ENCODE assay signal across 8 mouse cellular contexts in the genomic region with DNA sequence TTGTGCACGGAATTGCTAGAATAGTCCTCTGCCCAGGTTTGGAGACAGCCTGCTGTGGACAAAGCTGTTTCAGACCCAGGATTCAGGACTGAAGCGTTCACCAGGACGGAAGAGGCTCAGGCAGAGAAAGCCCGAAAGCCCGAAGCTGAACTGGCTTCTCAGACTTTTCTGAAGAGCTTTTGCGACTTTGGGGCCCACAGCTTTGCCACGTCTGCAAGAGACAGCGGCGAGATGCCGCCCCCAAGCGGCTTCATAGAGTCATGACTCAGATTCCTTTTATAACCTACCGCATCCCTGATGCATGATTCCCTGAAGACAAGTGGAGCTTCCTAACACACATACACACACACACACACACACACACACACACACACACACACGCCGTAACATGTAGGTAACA. TPM values are rescaled to one million over a fixed set of nuclear protein-coding genes. Genes with fewer than 3 reads are reported as not detected.
DNase-seq lines count a peak whose midpoint lies in the region; ATAC-seq and TF ChIP-seq lines count a peak whose summit lies in the region.

No protein-coding gene starts in this region.

- peaks cover 1% of the 10 kb centered on the region; the same call in 1 of the 2 replicates for H3K4me1 ChIP-seq in heart, adult 2 months (ENCODE audit: control insufficient read depth, insufficient read depth, low read length)
- no peaks in the 10 kb centered on the region for H3K4me1 ChIP-seq in kidney, embryonic 16.5 days (ENCODE audit: insufficient read depth, low read length)
- H3K4me1 ChIP-seq in liver, embryonic 14.5 days (replicated peaks; ENCODE audit: control insufficient read depth in 2 of 2, insufficient read depth in 2 of 2, low read length in 1 of 2): peaks cover 0 to 2% of the 10 kb centered on the region in 2 experiments; a peak in 1 of 4 replicates
- no peaks in the 10 kb centered on the region for H3K4me1 ChIP-seq in olfactory bulb, adult 2 months (ENCODE audit: control insufficient read depth, insufficient read depth, low read length)

- intact Hi-C loops in heart, adult 2 months (cut with DNase I): no loop called here

- no peaks in the 10 kb centered on the region for H3K27me3 ChIP-seq in heart, adult 2 months (ENCODE audit: control insufficient read depth, insufficient read depth, low read length)
- H3K27me3 ChIP-seq in kidney, embryonic 16.5 days (ENCODE audit: insufficient read depth, low read length): no peaks in the 10 kb centered on the region
- no peaks in the 10 kb centered on the region for H3K27me3 ChIP-seq in liver, embryonic 14.5 days (ENCODE audit: control insufficient read depth, insufficient read depth, low read length)

- 0 out of 2 replicates have a peak overlapping the region, but pooled peaks have one; percentile 17 for H3K4me2 ChIP-seq in kidney, embryonic 16.5 days (replicated peaks; ENCODE audit: low read depth, low read length)
- no peak overlapping the region for H3K4me2 ChIP-seq in liver, embryonic 14.5 days (ENCODE audit: low read depth)

- no peak for TF ChIP-seq POLR2A in heart, adult 2 months (IDR thresholded peaks at IDR 0.05; ENCODE audit: insufficient read depth, low read depth, low read length)
- no peak for TF ChIP-seq POLR2A in olfactory bulb, adult 2 months (IDR thresholded peaks at IDR 0.05; ENCODE audit: insufficient read depth, low read depth, low read length)

- TF ChIP-seq EP300 in heart, adult 2 months (IDR thresholded peaks at IDR 0.05; ENCODE audit: insufficient read depth, low read depth, low read length): peak; percentile 70; the same call in 1 of the 2 replicates
- TF ChIP-seq EP300 in liver, embryonic 14.5 days (IDR thresholded peaks at IDR 0.05; ENCODE audit: low read depth): no peak

- no peaks in the 10 kb centered on the region for H3K9me3 ChIP-seq in kidney, embryonic 16.5 days (ENCODE audit: low read length)
- H3K9me3 ChIP-seq in liver, embryonic 14.5 days (ENCODE audit: control insufficient read depth, low read length): no peaks in the 10 kb centered on the region

- H3K36me3 ChIP-seq in heart, adult 2 months (ENCODE audit: control insufficient read depth, insufficient read depth, low read length): no peaks in the 10 kb centered on the region
- no peaks in the 10 kb centered on the region for H3K36me3 ChIP-seq in kidney, embryonic 16.5 days (ENCODE audit: insufficient read depth, low read length)
- H3K36me3 ChIP-seq in liver, embryonic 14.5 days (replicated peaks; ENCODE audit: control insufficient read depth, insufficient read depth, low read depth): no peaks in the 10 kb centered on the region

- no peaks in the 10 kb centered on the region for H3K79me2 ChIP-seq in heart, adult 2 months (replicated peaks; ENCODE audit: control insufficient read depth, insufficient read depth, low read length)

- 17% methylated on average over 14 of the region's 14 CpGs for WGBS in heart, adult 2 months
- 16% methylated on average over 14 of the region's 14 CpGs for WGBS in kidney, embryonic 16.5 days
- WGBS in liver, embryonic 14.5 days (ENCODE audit: insufficient replicate concordance): 15% methylated on average over 14 of the region's 14 CpGs
- WGBS in olfactory bulb, adult 2 months: 13% methylated on average over 14 of the region's 14 CpGs

- H3K27ac ChIP-seq in heart, adult 2 months: no peak overlapping the region
- no peak overlapping the region for H3K27ac ChIP-seq in kidney, embryonic 16.5 days (ENCODE audit: low read length)
- H3K27ac ChIP-seq in liver, embryonic 14.5 days: no peak overlapping the region
- H3K27ac ChIP-seq in olfactory bulb, adult 2 months (ENCODE audit: insufficient read depth, low read depth, low read length): no peak overlapping the region

- peak; percentile 74 for TF ChIP-seq CTCF in heart, adult 2 months (IDR thresholded peaks at IDR 0.05)
- peak; percentile 72 for TF ChIP-seq CTCF in liver, embryonic 14.5 days (IDR thresholded peaks at IDR 0.05; ENCODE audit: low read depth)
- TF ChIP-seq CTCF in olfactory bulb, adult 2 months (IDR thresholded peaks at IDR 0.05; ENCODE audit: insufficient read depth, low read depth, low read length): peak; percentile 63

- no peak overlapping the region for H3K4me3 ChIP-seq in heart, adult 2 months
- H3K4me3 ChIP-seq in kidney, embryonic 16.5 days (ENCODE audit: low read length): no peak overlapping the region
- no peak overlapping the region for H3K4me3 ChIP-seq in liver, embryonic 14.5 days (ENCODE audit: insufficient read depth in 1 of 2, low read depth in 2 of 2, low read length in 2 of 2)
- H3K4me3 ChIP-seq in olfactory bulb, adult 2 months (ENCODE audit: insufficient read depth, low read depth, low read length): no peak overlapping the region

- peak; percentile 74 for ATAC-seq in CD4-positive, CD25-positive, alpha-beta regulatory T cell, adult 4 months
- peak; percentile 44; the same call in 1 of the 2 replicates for ATAC-seq in kidney, embryonic 16.5 days (ENCODE audit: low FRiP score, low TSS enrichment)
- no peak for ATAC-seq in liver, embryonic 14.5 days (ENCODE audit: insufficient read depth)

- no peak overlapping the region for H3K9ac ChIP-seq in heart, adult 2 months (ENCODE audit: low read depth, low read length)
- H3K9ac ChIP-seq in kidney, embryonic 16.5 days (replicated peaks; ENCODE audit: low read length): no peak overlapping the region
- no peak overlapping the region for H3K9ac ChIP-seq in liver, embryonic 14.5 days (replicated peaks)

- DNase-seq in adrenal gland, adult 8-10 months: peak; percentile 51
- DNase-seq in embryo, embryonic 9.5 days (ENCODE audit: extremely low spot score): peak; percentile 69
- DNase-seq in heart, adult 2 months: peak; percentile 72 to 78
- DNase-seq in liver, embryonic 14.5 days (ENCODE audit: low read depth in 3 of 3, low spot score in 3 of 3): peak in 1 of 3 experiments; percentile 22
- peak; percentile 80 for DNase-seq in thymus, postnatal 4 days

RNA-seq across cellular contexts. Expression of gene 1810062G17Rik, which starts 21.0 kb away (rescaled TPM):
- 1 to 10 TPM; 2.0 to 2.9 TPM for polyA plus RNA-seq in CD4-positive, CD25-positive, alpha-beta regulatory T cell, adult 4 months (2017; shearing (Covaris generic))
- total RNA-seq in adrenal gland, adult 8-10 months (2022): 1 to 10 TPM in 2 of 4 experiments, under 1 TPM in 2; 0.52 to 1.8 (median 0.86) TPM
- not detected for total RNA-seq in heart, adult 2 months (2021)
- polyA plus RNA-seq in heart, adult 2 months (2012; rRNA removed): 0.70 and 0.96 TPM in 2 replicates
- polyA plus RNA-seq in kidney, embryonic 16.5 days (2015; fragmentation: Nextera tagmentation; extraction: Ambion mirVana): 1.4 and 1.9 TPM in 2 replicates
- 0.43 and 0.77 TPM in 2 replicates for polyA plus RNA-seq in liver, embryonic 14.5 days (2012; rRNA removed)
- 1.1 and 1.2 TPM in 2 replicates for polyA plus RNA-seq in liver, embryonic 14.5 days (2014; fragmentation: Nextera tagmentation; extraction: Ambion mirVana)
- polyA plus RNA-seq in olfactory bulb, adult 2 months (2012; ENCODE audit: insufficient read depth, insufficient read length, low replicate concordance, missing spikeins): not detected in 2 replicates

RNA-seq across cellular contexts. Expression of gene Anxa5, which starts 21.1 kb away (rescaled TPM):
- 100 to 1,000 TPM; 149 to 172 TPM for polyA plus RNA-seq in CD4-positive, CD25-positive, alpha-beta regulatory T cell, adult 4 months (2017; shearing (Covaris generic))
- total RNA-seq in adrenal gland, adult 8-10 months (2022): 100 to 1,000 TPM; 433 to 500 (median 466) TPM
- 100 to 1,000 TPM; 119 to 131 TPM for total RNA-seq in heart, adult 2 months (2021)
- polyA plus RNA-seq in heart, adult 2 months (2012; rRNA removed): 202 and 223 TPM in 2 replicates
- 368 and 434 TPM in 2 replicates for polyA plus RNA-seq in kidney, embryonic 16.5 days (2015; fragmentation: Nextera tagmentation; extraction: Ambion mirVana)
- polyA plus RNA-seq in liver, embryonic 14.5 days (2012; rRNA removed): 39.6 and 49.9 TPM in 2 replicates
- 51.9 and 57.5 TPM in 2 replicates for polyA plus RNA-seq in liver, embryonic 14.5 days (2014; fragmentation: Nextera tagmentation; extraction: Ambion mirVana)
- not detected in 2 replicates for polyA plus RNA-seq in olfactory bulb, adult 2 months (2012; ENCODE audit: insufficient read depth, insufficient read length, low replicate concordance, missing spikeins)

RNA-seq across cellular contexts. Expression of gene Gm11549, which starts 24.9 kb away (rescaled TPM):
- not detected for polyA plus RNA-seq in CD4-positive, CD25-positive, alpha-beta regulatory T cell, adult 4 months (2017; shearing (Covaris generic))
- total RNA-seq in adrenal gland, adult 8-10 months (2022): not detected
- not detected for total RNA-seq in heart, adult 2 months (2021)
- polyA plus RNA-seq in heart, adult 2 months (2012; rRNA removed): not detected in 2 replicates
- not detected in 2 replicates for polyA plus RNA-seq in kidney, embryonic 16.5 days (2015; fragmentation: Nextera tagmentation; extraction: Ambion mirVana)
- polyA plus RNA-seq in liver, embryonic 14.5 days (2012; rRNA removed): 0.01 TPM in 1 of 2 replicates, not detected in the other
- not detected in 2 replicates for polyA plus RNA-seq in liver, embryonic 14.5 days (2014; fragmentation: Nextera tagmentation; extraction: Ambion mirVana)
- polyA plus RNA-seq in olfactory bulb, adult 2 months (2012; ENCODE audit: insufficient read depth, insufficient read length, low replicate concordance, missing spikeins): not detected in 2 replicates

RNA-seq across cellular contexts. Expression of gene Exosc9, which starts 55.7 kb away (rescaled TPM):
- polyA plus RNA-seq in CD4-positive, CD25-positive, alpha-beta regulatory T cell, adult 4 months (2017; shearing (Covaris generic)): 10 to 100 TPM; 51.0 to 51.1 TPM
- total RNA-seq in adrenal gland, adult 8-10 months (2022): 10 to 100 TPM; 33.0 to 36.6 (median 35.7) TPM
- total RNA-seq in heart, adult 2 months (2021): 10 to 100 TPM; 15.6 to 16.4 TPM
- 8.2 and 16.1 TPM in 2 replicates for polyA plus RNA-seq in heart, adult 2 months (2012; rRNA removed)
- 67.8 and 71.7 TPM in 2 replicates for polyA plus RNA-seq in kidney, embryonic 16.5 days (2015; fragmentation: Nextera tagmentation; extraction: Ambion mirVana)
- 12.6 and 25.1 TPM in 2 replicates for polyA plus RNA-seq in liver, embryonic 14.5 days (2012; rRNA removed)
- polyA plus RNA-seq in liver, embryonic 14.5 days (2014; fragmentation: Nextera tagmentation; extraction: Ambion mirVana): 36.6 and 37.6 TPM in 2 replicates
- polyA plus RNA-seq in olfactory bulb, adult 2 months (2012; ENCODE audit: insufficient read depth, insufficient read length, low replicate concordance, missing spikeins): not detected in 2 replicates
